In genomic region chr9:66623627-66624026, GRCm38 (mm10) we compare ENCODE assay signal across 26 mouse cellular contexts.
"Had no signal": no experiment of that assay in that cellular context is flagged by ENCODE, and none has a peak within 500 bp of the region (broad histone marks: within the 10 kb centered on the region; RNA-seq: fewer than 3 reads in every experiment).

No protein-coding gene starts in this region.

- H3K4me2 ChIP-seq: heart, embryonic 11.5 days; hindbrain, embryonic 12.5 days; hindbrain, embryonic 14.5 days; intestine, embryonic 15.5 days; kidney, embryonic 15.5 days; limb, embryonic 13.5 days; limb, embryonic 15.5 days; liver, embryonic 12.5 days had no signal

- H3K4me3 ChIP-seq: hindbrain, embryonic 10.5 days; hindbrain, embryonic 12.5 days; intestine, embryonic 15.5 days; kidney, embryonic 15.5 days; limb, embryonic 13.5 days; limb, embryonic 15.5 days; liver, embryonic 12.5 days had no signal

- DNase-seq: gastrocnemius, postnatal 10 days; gastrocnemius, postnatal 25 days; heart, adult 18-20 months; heart, postnatal 10 days; heart, postnatal 4 days; kidney, adult 18-20 months; kidney, adult 9 months; kidney, postnatal 14 days; kidney, postnatal 36 days; layer of hippocampus, adult 9-11 months; layer of hippocampus, postnatal 36 days; left cerebral cortex, postnatal 4 days had no signal

- H3K9me3 ChIP-seq: hindbrain, embryonic 10.5 days; hindbrain, embryonic 12.5 days; intestine, embryonic 15.5 days; kidney, embryonic 15.5 days; limb, embryonic 13.5 days; limb, embryonic 15.5 days; liver, embryonic 12.5 days had no signal

- H3K36me3 ChIP-seq: hindbrain, embryonic 10.5 days; hindbrain, embryonic 12.5 days; intestine, embryonic 15.5 days; kidney, embryonic 15.5 days; limb, embryonic 13.5 days; limb, embryonic 15.5 days; liver, embryonic 12.5 days had no signal

- H3K27ac ChIP-seq: hindbrain, embryonic 10.5 days; hindbrain, embryonic 12.5 days; hindbrain, embryonic 14.5 days; intestine, embryonic 15.5 days; kidney, embryonic 15.5 days; kidney, postnatal 0 days; limb, embryonic 13.5 days; limb, embryonic 15.5 days; liver, embryonic 12.5 days; liver, embryonic 14.5 days had no signal

- H3K9ac ChIP-seq: hindbrain, embryonic 12.5 days; hindbrain, embryonic 14.5 days; intestine, embryonic 15.5 days; kidney, embryonic 15.5 days; limb, embryonic 13.5 days; limb, embryonic 15.5 days; liver, embryonic 12.5 days; liver, embryonic 14.5 days had no signal

- H3K27me3 ChIP-seq: hindbrain, embryonic 12.5 days; intestine, embryonic 15.5 days; kidney, embryonic 15.5 days; limb, embryonic 13.5 days; limb, embryonic 15.5 days; liver, embryonic 12.5 days had no signal

- ATAC-seq: hindbrain, embryonic 16.5 days; inflammation-experienced regulatory T-cells, adult 6 months; intestine, embryonic 15.5 days; intestine, postnatal 0 days; liver, embryonic 12.5 days had no signal
